Mouse (Mus musculus) forebrain, embryonic 12.5 days (tissue): ENCODE results near the gene Unc13a. TPM values are rescaled to one million over a fixed set of nuclear protein-coding genes. Genes with fewer than 3 reads are reported as not detected.

Experiments used
- ATAC-seq: fragments of 200-750 bp; cut with Nextera tagmentation; 2 replicates; pipeline ENCODE4 v1.8.0; 2017; ENCODE audit warnings: moderate TSS enrichment; ENCODE audit not compliant: low FRiP score
- H3K27ac ChIP-seq: fragments of 300-500 bp; sonication (generic); 2 replicates; pipeline ENCODE4 v1.5.1; 2016; ENCODE audit warnings: mild to moderate bottlenecking
- H3K27me3 ChIP-seq: fragments of 300-500 bp; sonication (generic); 2 replicates; pipeline ENCODE4 v1.6.1; 2016; ENCODE audit warnings: mild to moderate bottlenecking
- H3K36me3 ChIP-seq: fragments of 300-500 bp; sonication (generic); replicated peaks from 2 replicates; pipeline ENCODE4 v1.6.1; 2016; ENCODE audit warnings: mild to moderate bottlenecking
- H3K4me1 ChIP-seq: fragments of 300-500 bp; sonication (generic); 2 replicates; pipeline ENCODE4 v1.6.1; 2016
- H3K4me2 ChIP-seq: fragments of 300-500 bp; sonication (generic); 2 replicates; pipeline ENCODE4 v1.6.1; 2016; ENCODE audit warnings: mild to moderate bottlenecking, moderate library complexity
- H3K4me3 ChIP-seq: fragments of 300-500 bp; sonication (generic); replicated peaks from 2 replicates; pipeline ENCODE4 v1.5.1; 2016; ENCODE audit warnings: mild to moderate bottlenecking
- H3K9ac ChIP-seq: fragments of 300-500 bp; sonication (generic); 2 replicates; pipeline ENCODE4 v1.6.1; 2016; ENCODE audit warnings: mild to moderate bottlenecking
- H3K9me3 ChIP-seq: fragments of 300-500 bp; sonication (generic); 2 replicates; pipeline ENCODE4 v1.6.1; 2016
- WGBS: fragments of 180-500 bp; shearing (Covaris S2); methylation state at CpG from one replicate; pipeline ENCODE4 v1.1.7; 2016; 5-methylcytosine and 5-hydroxymethylcytosine counted together
- polyA plus RNA-seq: library from polyadenylated mRNA; unstranded; fragments of >200 nt; fragmentation: Nextera tagmentation; extraction: Ambion mirVana; gene quantifications from 2 replicates; pipeline ENCODE4 v1.2.1, GENCODE M21; 2016

Gene Unc13a
- polyA plus RNA-seq, 1 experiment from 2014 or later, result 13.7 TPM

- H3K27ac ChIP-seq, result no peak overlapping the region
- no peaks in the 10 kb centered on the region for H3K36me3 ChIP-seq
- H3K4me1 ChIP-seq, result peaks cover 20% of the 10 kb centered on the region
- peaks cover 100% of the 10 kb centered on the region for H3K27me3 ChIP-seq
- ATAC-seq, result no peak
- no peak overlapping the region for H3K9ac ChIP-seq
- WGBS, result 11% methylated on average over 10 of the region's 10 CpGs
- no peak overlapping the region for H3K4me2 ChIP-seq
- no peaks in the 10 kb centered on the region for H3K9me3 ChIP-seq
- H3K4me3 ChIP-seq, result no peak overlapping the region
These were observed 13.1 kb upstream of the Unc13a start for GRCm38 (mm10) chr8:71684701-71685100.

GRCm38 (mm10) chr8:71682832-71683231 lies 11.3 kb upstream of the Unc13a start:
- Histone ChIP-seq H3K27ac (no peak overlapping the region), H3K4me2 (no peak overlapping the region), H3K9ac (no peak overlapping the region), H3K9me3 (no peaks in the 10 kb centered on the region), H3K4me1 (peaks cover 24% of the 10 kb centered on the region), H3K4me3 (no peak overlapping the region), H3K36me3 (no peaks in the 10 kb centered on the region), H3K27me3 (peaks cover 100% of the 10 kb centered on the region)
- no peak for ATAC-seq
- WGBS, result 50% methylated on average over 12 of the region's 12 CpGs

DNA sequence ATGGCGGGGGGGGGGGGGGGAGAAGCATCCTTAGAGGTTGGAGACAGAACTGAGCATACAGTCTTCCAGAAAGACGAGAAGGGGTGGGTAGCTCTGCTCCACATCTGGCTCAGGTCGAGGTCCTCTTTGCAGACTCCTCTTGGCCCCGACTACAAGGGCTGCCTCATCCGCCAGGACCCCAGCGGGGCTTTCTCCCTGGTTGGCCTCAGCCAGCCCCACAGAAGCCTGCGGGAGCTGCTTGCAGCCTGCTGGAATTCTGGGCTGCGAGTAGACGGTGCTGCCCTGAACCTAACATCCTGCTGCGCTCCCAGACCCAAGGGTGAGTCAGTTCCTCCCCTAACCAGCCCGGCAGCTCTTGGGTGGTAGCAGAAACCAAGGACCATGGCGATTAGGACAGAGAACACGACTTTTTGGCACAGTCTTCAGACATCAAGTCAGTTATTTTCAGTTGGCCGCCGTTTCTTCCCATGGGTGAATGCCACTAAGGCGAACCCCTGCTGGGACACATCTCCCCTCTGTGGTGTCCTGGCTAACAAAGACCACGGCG lies 9.9 kb upstream of the Unc13a start:
- Histone ChIP-seq H3K27me3 (peaks cover 100% of the 10 kb centered on the region), H3K9me3 (no peaks in the 10 kb centered on the region), H3K36me3 (no peaks in the 10 kb centered on the region), H3K4me3 (no peak overlapping the region), H3K27ac (no peak overlapping the region), H3K4me2 (no peak overlapping the region), H3K9ac (no peak overlapping the region), H3K4me1 (peaks cover 25% of the 10 kb centered on the region)
- no peak for ATAC-seq
- WGBS, result 2% methylated on average over 18 of the region's 18 CpGs

- Histone ChIP-seq H3K4me1 (peaks cover 23% of the 10 kb centered on the region), H3K36me3 (no peaks in the 10 kb centered on the region), H3K9ac (no peak overlapping the region), H3K9me3 (no peaks in the 10 kb centered on the region), H3K27ac (no peak overlapping the region), H3K4me2 (no peak overlapping the region), H3K27me3 (peaks cover 100% of the 10 kb centered on the region), H3K4me3 (peak overlapping the region; percentile 7; the same call in 1 of the 2 replicates)
- no peak for ATAC-seq
- 3% methylated on average over 21 of the region's 21 CpGs for WGBS
These were observed 8.9 kb upstream of the Unc13a start for GRCm38 (mm10) chr8:71680471-71680870.

GRCm38 (mm10) chr8:71679550-71680168 lies 8.1 kb upstream of the Unc13a start:
- Histone ChIP-seq H3K4me2 (peak overlapping the region; percentile 43), H3K27ac (no peak overlapping the region), H3K9me3 (no peaks in the 10 kb centered on the region), H3K4me1 (peaks cover 21% of the 10 kb centered on the region), H3K27me3 (peaks cover 98% of the 10 kb centered on the region), H3K36me3 (no peaks in the 10 kb centered on the region), H3K9ac (0 out of 2 replicates have a peak overlapping the region, but pooled peaks have one; percentile 17), H3K4me3 (peak overlapping the region; percentile 24)
- no peak for ATAC-seq
- WGBS, result 1% methylated on average over 46 of the region's 46 CpGs

DNA sequence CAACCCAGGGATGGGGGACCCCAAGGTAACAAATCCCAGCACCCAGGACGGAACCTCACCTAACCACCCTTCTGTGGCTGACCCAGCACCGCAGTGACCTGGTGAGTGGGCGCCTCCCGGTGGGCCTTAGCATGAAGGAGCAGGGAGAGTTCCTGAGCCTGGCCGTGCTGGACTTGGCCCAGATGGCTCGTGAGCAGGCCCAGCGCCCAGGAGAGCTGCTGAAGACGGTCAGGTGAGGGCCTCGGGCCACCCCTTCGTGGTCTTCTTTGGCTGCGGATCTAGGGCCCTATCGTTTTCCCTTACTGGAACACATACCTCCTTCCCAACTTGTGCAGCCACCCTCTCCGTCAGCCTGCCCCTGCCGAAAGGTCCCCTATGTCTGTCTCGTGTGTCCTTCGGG lies 7.6 kb upstream of the Unc13a start:
- Histone ChIP-seq H3K4me3 (peak overlapping the region; percentile 24), H3K4me2 (peak overlapping the region; percentile 43), H3K4me1 (peaks cover 21% of the 10 kb centered on the region), H3K27me3 (peaks cover 93% of the 10 kb centered on the region), H3K9me3 (no peaks in the 10 kb centered on the region), H3K27ac (no peak overlapping the region), H3K9ac (no peak overlapping the region), H3K36me3 (no peaks in the 10 kb centered on the region)
- 10% methylated on average over 16 of the region's 16 CpGs for WGBS
- ATAC-seq, result no peak

DNA sequence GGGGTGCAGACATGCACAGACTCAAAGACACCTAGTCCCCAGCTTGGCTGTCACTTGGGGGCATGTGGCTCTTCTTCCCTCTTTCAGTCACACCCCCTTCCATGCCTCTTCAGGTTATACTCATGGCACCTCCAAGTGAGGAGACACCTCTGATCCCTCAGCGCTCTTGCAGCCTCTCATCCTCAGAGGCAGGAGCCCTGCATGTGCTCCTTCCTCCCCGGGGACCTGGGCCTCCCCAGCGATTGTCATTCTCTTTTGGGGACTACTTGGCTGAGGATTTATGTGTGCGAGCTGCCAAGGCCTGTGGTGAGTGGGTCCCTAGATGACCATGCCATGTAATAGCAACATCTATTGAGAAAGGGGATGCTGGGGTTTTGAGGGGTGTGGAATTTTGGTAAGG lies 6.7 kb upstream of the Unc13a start:
- no peak overlapping the region for H3K4me3 ChIP-seq
- H3K4me1 ChIP-seq, result peaks cover 21% of the 10 kb centered on the region
- H3K4me2 ChIP-seq, result no peak overlapping the region
- H3K9ac ChIP-seq, result no peak overlapping the region
- WGBS, result 59% methylated on average over 4 of the region's 4 CpGs
- H3K9me3 ChIP-seq, result no peaks in the 10 kb centered on the region
- H3K27me3 ChIP-seq, result peaks cover 85% of the 10 kb centered on the region
- H3K36me3 ChIP-seq, result no peaks in the 10 kb centered on the region
- ATAC-seq, result no peak
- no peak overlapping the region for H3K27ac ChIP-seq

GRCm38 (mm10) chr8:71677555-71677954 lies 6.0 kb upstream of the Unc13a start:
- no peak overlapping the region for H3K4me2 ChIP-seq
- no peak for ATAC-seq
- no peak overlapping the region for H3K9ac ChIP-seq
- no peaks in the 10 kb centered on the region for H3K9me3 ChIP-seq
- no peak overlapping the region for H3K27ac ChIP-seq
- H3K27me3 ChIP-seq, result peaks cover 85% of the 10 kb centered on the region
- H3K4me3 ChIP-seq, result no peak overlapping the region
- H3K4me1 ChIP-seq, result peaks cover 21% of the 10 kb centered on the region
- H3K36me3 ChIP-seq, result no peaks in the 10 kb centered on the region

DNA sequence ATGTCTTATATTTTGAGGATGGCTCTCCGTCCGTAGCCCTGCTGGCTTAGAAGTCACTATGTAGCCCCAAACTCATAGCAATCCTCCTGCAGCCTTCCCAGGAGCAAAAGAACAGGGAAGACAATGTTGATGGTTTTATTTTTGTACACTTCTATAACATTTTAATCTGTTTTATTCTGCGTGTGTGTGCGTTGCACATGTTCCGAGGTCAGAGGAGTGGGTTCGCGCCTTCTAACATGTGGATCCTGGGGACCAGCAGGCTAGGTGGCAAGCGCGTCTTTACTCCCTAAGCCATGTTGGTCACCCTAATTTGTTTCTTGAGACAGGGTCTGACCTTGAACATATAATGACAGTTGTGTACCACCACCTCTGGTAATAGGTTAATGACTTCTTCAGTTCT lies 5.2 kb upstream of the Unc13a start:
- H3K9ac ChIP-seq, result peak overlapping the region; percentile 85
- H3K4me2 ChIP-seq, result peak overlapping the region; percentile 95
- H3K27ac ChIP-seq, result no peak overlapping the region
- peaks cover 81% of the 10 kb centered on the region for H3K27me3 ChIP-seq
- H3K4me3 ChIP-seq, result peak overlapping the region; percentile 71
- 55% methylated on average over 9 of the region's 9 CpGs for WGBS
- peaks cover 24% of the 10 kb centered on the region for H3K4me1 ChIP-seq
- no peaks in the 10 kb centered on the region for H3K9me3 ChIP-seq
- ATAC-seq, result no peak
- H3K36me3 ChIP-seq, result no peaks in the 10 kb centered on the region

- Histone ChIP-seq H3K36me3 (no peaks in the 10 kb centered on the region), H3K4me2 (peak within 1 kb of the TSS; percentile 95), H3K9me3 (no peaks in the 10 kb centered on the region), H3K9ac (peak within 1 kb of the TSS; percentile 85), H3K4me3 (peak within 1 kb of the TSS; percentile 71), H3K4me1 (peaks cover 24% of the 10 kb centered on the region), H3K27me3 (peaks cover 75% of the 10 kb centered on the region), H3K27ac (no peak within 1 kb of the TSS)
- ATAC-seq, result peak; percentile 68
- 2% methylated on average over 40 of the region's 40 CpGs for WGBS
These were observed 4.6 kb upstream of the Unc13a start, which contains the start of gene Jak3 for GRCm38 (mm10) chr8:71676020-71676741. Jak3 (plus strand) TSS chr8:71676296.

DNA sequence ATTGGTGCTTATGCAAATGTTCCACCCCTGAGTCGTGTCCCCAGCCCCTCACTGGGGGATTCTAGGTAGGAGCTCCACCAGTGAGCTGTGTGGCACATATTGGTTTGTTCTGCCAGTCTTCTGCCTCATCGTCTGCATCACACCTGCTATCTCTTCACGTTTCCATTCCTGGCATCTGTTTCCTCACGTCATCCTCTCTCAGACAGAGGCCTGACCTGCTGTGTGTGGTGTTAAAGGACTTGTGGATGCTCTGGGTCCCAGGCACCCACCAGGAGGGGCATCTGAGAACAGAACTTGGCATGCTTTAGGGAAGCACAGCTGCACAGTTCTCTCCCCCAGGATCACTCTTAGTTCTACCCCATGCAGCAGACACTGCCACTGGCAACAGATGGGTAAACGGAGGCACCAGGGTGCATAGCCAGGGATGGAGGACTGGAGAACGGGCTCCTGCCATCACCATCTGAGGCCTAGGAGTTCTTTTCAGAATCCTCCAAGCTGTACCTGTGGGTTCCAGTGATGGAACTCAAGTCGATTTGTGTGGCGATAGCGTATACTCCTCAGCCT lies 4.0 kb upstream of the Unc13a start:
- WGBS, result 26% methylated on average over 9 of the region's 9 CpGs
- H3K27me3 ChIP-seq, result peaks cover 68% of the 10 kb centered on the region
- peak overlapping the region; percentile 95 for H3K4me2 ChIP-seq

DNA sequence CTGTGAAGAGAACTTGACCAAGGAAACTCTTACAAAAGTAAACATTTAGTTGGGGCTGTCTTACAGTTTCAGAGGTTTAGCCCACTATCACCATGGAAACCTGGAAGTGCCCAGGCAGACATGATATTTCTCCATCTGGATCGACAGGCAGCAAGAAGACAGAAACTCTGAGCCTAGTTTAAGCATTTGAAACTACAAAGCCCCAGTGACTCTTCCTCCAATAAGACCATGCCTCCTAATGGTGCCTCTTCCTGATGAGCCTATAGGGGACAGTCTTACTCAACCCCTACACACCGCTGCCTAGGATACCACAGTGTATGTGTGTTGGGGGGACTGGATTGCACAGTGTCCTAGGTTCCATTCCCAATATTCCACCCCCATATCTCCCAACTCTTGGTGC lies 2.5 kb upstream of the Unc13a start:
- no peak overlapping the region for H3K4me3 ChIP-seq
- no peaks in the 10 kb centered on the region for H3K36me3 ChIP-seq
- ATAC-seq, result no peak
- no peaks in the 10 kb centered on the region for H3K9me3 ChIP-seq
- H3K4me2 ChIP-seq, result no peak overlapping the region
- no peak overlapping the region for H3K9ac ChIP-seq
- WGBS, result 73% methylated on average over 2 of the region's 2 CpGs
- H3K27ac ChIP-seq, result no peak overlapping the region
- H3K4me1 ChIP-seq, result peaks cover 29% of the 10 kb centered on the region
- H3K27me3 ChIP-seq, result peaks cover 67% of the 10 kb centered on the region

More for the DNA sequence above, 4.0 kb upstream of the Unc13a start:
- Histone ChIP-seq H3K4me1 (peaks cover 28% of the 10 kb centered on the region), H3K9me3 (no peaks in the 10 kb centered on the region), H3K9ac (0 out of 2 replicates have a peak overlapping the region, but pooled peaks have one; percentile 85), H3K27ac (no peak overlapping the region), H3K36me3 (no peaks in the 10 kb centered on the region), H3K4me3 (peak overlapping the region; percentile 71)
- ATAC-seq, result no peak
